26 mouse cellular contexts compared by ENCODE assay signal in genomic region chr7:111638899-111639298, GRCm38 (mm10).
"Had no signal": no experiment of that assay in that cellular context is flagged by ENCODE, and none has a peak within 500 bp of the region (broad histone marks: within the 10 kb centered on the region; RNA-seq: fewer than 3 reads in every experiment).

No protein-coding gene starts in this region.

- H3K27ac ChIP-seq: gastrocnemius, adult 2 months; heart, embryonic 10.5 days; heart, embryonic 15.5 days; hindbrain, embryonic 10.5 days; hindbrain, embryonic 12.5 days; hindbrain, embryonic 14.5 days; intestine, embryonic 15.5 days; layer of hippocampus, adult 2 months; limb, embryonic 13.5 days; limb, embryonic 15.5 days; liver, embryonic 12.5 days; liver, embryonic 14.5 days had no signal

- H3K9me3 ChIP-seq: heart, embryonic 10.5 days; heart, embryonic 13.5 days; heart, embryonic 15.5 days; hindbrain, embryonic 10.5 days; hindbrain, embryonic 12.5 days; intestine, embryonic 15.5 days; limb, embryonic 13.5 days; limb, embryonic 15.5 days; liver, embryonic 12.5 days had no signal

- H3K4me2 ChIP-seq: heart, embryonic 15.5 days; hindbrain, embryonic 12.5 days; hindbrain, embryonic 14.5 days; intestine, embryonic 15.5 days; limb, embryonic 13.5 days; limb, embryonic 15.5 days; liver, embryonic 12.5 days had no signal

- H3K36me3 ChIP-seq: heart, embryonic 10.5 days; heart, embryonic 13.5 days; heart, embryonic 15.5 days; hindbrain, embryonic 10.5 days; hindbrain, embryonic 12.5 days; intestine, embryonic 15.5 days; limb, embryonic 13.5 days; limb, embryonic 15.5 days; liver, embryonic 12.5 days had no signal

- H3K4me3 ChIP-seq: gastrocnemius, adult 2 months; heart, embryonic 10.5 days; heart, embryonic 13.5 days; heart, embryonic 15.5 days; hindbrain, embryonic 10.5 days; hindbrain, embryonic 12.5 days; intestine, embryonic 15.5 days; layer of hippocampus, adult 2 months; left cerebral cortex, adult 2 months; limb, embryonic 13.5 days; limb, embryonic 15.5 days; liver, embryonic 12.5 days had no signal

- H3K27me3 ChIP-seq: heart, embryonic 13.5 days; heart, embryonic 15.5 days; hindbrain, embryonic 12.5 days; intestine, embryonic 15.5 days; limb, embryonic 15.5 days; liver, embryonic 12.5 days had no signal

- ATAC-seq: hindbrain, embryonic 16.5 days; inflammation-experienced regulatory T-cells, adult 6 months; intestine, embryonic 15.5 days; intestine, postnatal 0 days; liver, embryonic 12.5 days had no signal

- DNase-seq: gastrocnemius, adult 2 months; gastrocnemius, postnatal 10 days; gastrocnemius, postnatal 25 days; heart, postnatal 4 days; kidney, adult 18-20 months; kidney, adult 8-10 months; kidney, postnatal 10 days; kidney, postnatal 25 days; kidney, postnatal 4 days; left cerebral cortex, postnatal 4 days had no signal

- H3K4me1 ChIP-seq: intestine, embryonic 15.5 days; limb, embryonic 15.5 days; liver, embryonic 12.5 days had no signal

- H3K9ac ChIP-seq: heart, embryonic 13.5 days; heart, embryonic 15.5 days; hindbrain, embryonic 12.5 days; hindbrain, embryonic 14.5 days; intestine, embryonic 15.5 days; limb, embryonic 13.5 days; limb, embryonic 15.5 days; liver, embryonic 12.5 days; liver, embryonic 14.5 days had no signal
